Mouse (Mus musculus): ENCODE results near the gene Prelp. TPM values are rescaled to one million over a fixed set of nuclear protein-coding genes. Genes with fewer than 3 reads are reported as not detected.

Gene Prelp
- polyA plus RNA-seq, 1 experiment = 8.2 TPM

GRCm38 (mm10) chr1:133913018-133913417, 8.2 kb downstream of the Prelp start:
- TF ChIP-seq POLR2A (IDR thresholded peaks at IDR 0.05; ENCODE audit: borderline replicate concordance, extremely low read depth, insufficient read depth, insufficient read length, poor library complexity, severe bottlenecking) (no peak), CTCF (IDR thresholded peaks at IDR 0.05; ENCODE audit: borderline replicate concordance, extremely low read depth, insufficient read depth, insufficient read length) (no peak)
- no peak for DNase-seq (ENCODE audit: low read depth)

DNA sequence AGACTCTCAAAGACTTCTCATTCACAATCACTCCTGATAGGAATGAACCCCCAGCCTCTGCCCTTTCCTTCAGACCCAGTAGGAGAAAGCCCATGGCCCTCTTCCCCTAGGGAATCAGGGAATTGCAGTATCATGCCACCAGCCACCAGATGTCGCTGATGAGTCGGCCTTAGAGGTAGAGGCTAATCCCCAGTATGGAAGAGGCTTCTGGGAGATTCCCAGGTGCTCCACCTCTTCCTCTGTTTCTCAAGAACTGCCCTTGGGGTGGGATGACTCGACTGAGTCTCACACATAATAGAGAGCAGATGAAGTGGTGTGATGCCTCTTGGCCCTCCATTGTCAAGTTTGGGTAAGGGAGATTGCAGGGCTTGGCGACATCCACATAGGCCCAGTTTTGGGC, 9.8 kb downstream of the Prelp start:
- TF ChIP-seq CTCF (IDR thresholded peaks at IDR 0.05; ENCODE audit: borderline replicate concordance, extremely low read depth, insufficient read depth, insufficient read length) (peak; percentile 90), POLR2A (IDR thresholded peaks at IDR 0.05; ENCODE audit: borderline replicate concordance, extremely low read depth, insufficient read depth, insufficient read length, poor library complexity, severe bottlenecking) (no peak)
- DNase-seq (ENCODE audit: low read depth) = peak; percentile 80

- TF ChIP-seq POLR2A (IDR thresholded peaks at IDR 0.05; ENCODE audit: borderline replicate concordance, extremely low read depth, insufficient read depth, insufficient read length, poor library complexity, severe bottlenecking) (no peak), CTCF (IDR thresholded peaks at IDR 0.05; ENCODE audit: borderline replicate concordance, extremely low read depth, insufficient read depth, insufficient read length) (no peak)
- DNase-seq (ENCODE audit: low read depth) = no peak
Measured at GRCm38 (mm10) chr1:133911008-133911407, 10.2 kb downstream of the Prelp start.

GRCm38 (mm10) chr1:133910108-133910507, 11.1 kb downstream of the Prelp start:
- no peak for DNase-seq (ENCODE audit: low read depth)
- TF ChIP-seq CTCF (IDR thresholded peaks at IDR 0.05; ENCODE audit: borderline replicate concordance, extremely low read depth, insufficient read depth, insufficient read length) (no peak), POLR2A (IDR thresholded peaks at IDR 0.05; ENCODE audit: borderline replicate concordance, extremely low read depth, insufficient read depth, insufficient read length, poor library complexity, severe bottlenecking) (no peak)

- TF ChIP-seq CTCF (IDR thresholded peaks at IDR 0.05; ENCODE audit: borderline replicate concordance, extremely low read depth, insufficient read depth, insufficient read length) (no peak), POLR2A (IDR thresholded peaks at IDR 0.05; ENCODE audit: borderline replicate concordance, extremely low read depth, insufficient read depth, insufficient read length, poor library complexity, severe bottlenecking) (no peak)
- DNase-seq (ENCODE audit: low read depth) = peak; percentile 80
Measured at GRCm38 (mm10) chr1:133908659-133909575, 12.3 kb downstream of the Prelp start.

GRCm38 (mm10) chr1:133907949-133908658, 13.1 kb downstream of the Prelp start, which contains the start of gene Optc:
Gene Optc, minus strand, starts transcription at chr1:133907999.
- no peak for TF ChIP-seq CTCF (IDR thresholded peaks at IDR 0.05; ENCODE audit: borderline replicate concordance, extremely low read depth, insufficient read depth, insufficient read length)
- TF ChIP-seq POLR2A (IDR thresholded peaks at IDR 0.05; ENCODE audit: borderline replicate concordance, extremely low read depth, insufficient read depth, insufficient read length, poor library complexity, severe bottlenecking) = 0 out of 2 replicates have a peak, but pooled peaks have one; percentile 22

GRCm38 (mm10) chr1:133906420-133906819, 14.8 kb downstream of the Prelp start:
- no peak for TF ChIP-seq POLR2A (IDR thresholded peaks at IDR 0.05; ENCODE audit: borderline replicate concordance, extremely low read depth, insufficient read depth, insufficient read length, poor library complexity, severe bottlenecking)
- TF ChIP-seq CTCF (IDR thresholded peaks at IDR 0.05; ENCODE audit: borderline replicate concordance, extremely low read depth, insufficient read depth, insufficient read length) = no peak
- DNase-seq (ENCODE audit: low read depth) = peak; percentile 47

More at GRCm38 (mm10) chr1:133907949-133908658, 13.1 kb downstream of the Prelp start, which contains the start of gene Optc:
- peak; percentile 96 for DNase-seq (ENCODE audit: low read depth)

DNA sequence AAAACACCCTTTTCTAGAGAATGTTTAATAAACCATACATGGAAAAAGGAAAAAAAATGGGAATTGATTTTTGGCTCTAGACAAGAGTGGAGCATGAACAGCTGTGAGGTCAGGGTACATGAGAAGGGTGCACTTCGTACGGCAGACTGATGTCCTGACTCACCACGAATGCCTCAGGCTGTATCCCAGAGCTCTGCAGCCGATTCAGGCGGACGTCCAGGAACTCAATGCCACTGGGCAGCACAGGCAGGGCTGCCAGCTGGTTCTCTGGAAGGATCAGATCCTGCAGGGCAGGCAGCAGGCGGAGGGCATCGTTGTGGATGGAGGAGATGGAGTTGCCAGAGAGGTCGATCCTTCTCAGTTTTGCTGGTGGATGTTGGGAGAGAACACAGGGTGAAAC, 20.4 kb downstream of the Prelp start:
- no peak for DNase-seq (ENCODE audit: low read depth)

GRCm38 (mm10) chr1:133899043-133899542, 22.1 kb downstream of the Prelp start:
- DNase-seq (ENCODE audit: low read depth) = no peak
- TF ChIP-seq POLR2A (IDR thresholded peaks at IDR 0.05; ENCODE audit: borderline replicate concordance, extremely low read depth, insufficient read depth, insufficient read length, poor library complexity, severe bottlenecking) = no peak
- TF ChIP-seq CTCF (IDR thresholded peaks at IDR 0.05; ENCODE audit: borderline replicate concordance, extremely low read depth, insufficient read depth, insufficient read length) = no peak

More for the DNA sequence above, 20.4 kb downstream of the Prelp start:
- TF ChIP-seq CTCF (IDR thresholded peaks at IDR 0.05; ENCODE audit: borderline replicate concordance, extremely low read depth, insufficient read depth, insufficient read length) (no peak), POLR2A (IDR thresholded peaks at IDR 0.05; ENCODE audit: borderline replicate concordance, extremely low read depth, insufficient read depth, insufficient read length, poor library complexity, severe bottlenecking) (no peak)

GRCm38 (mm10) chr1:133897293-133897692, 23.9 kb downstream of the Prelp start:
- TF ChIP-seq POLR2A (IDR thresholded peaks at IDR 0.05; ENCODE audit: borderline replicate concordance, extremely low read depth, insufficient read depth, insufficient read length, poor library complexity, severe bottlenecking) = no peak
- TF ChIP-seq CTCF (IDR thresholded peaks at IDR 0.05; ENCODE audit: borderline replicate concordance, extremely low read depth, insufficient read depth, insufficient read length) = no peak

GRCm38 (mm10) chr1:133891489-133891888, 29.7 kb downstream of the Prelp start:
- DNase-seq (ENCODE audit: low read depth) = peak; percentile 46
- TF ChIP-seq POLR2A (IDR thresholded peaks at IDR 0.05; ENCODE audit: borderline replicate concordance, extremely low read depth, insufficient read depth, insufficient read length, poor library complexity, severe bottlenecking) = no peak
- TF ChIP-seq CTCF (IDR thresholded peaks at IDR 0.05; ENCODE audit: borderline replicate concordance, extremely low read depth, insufficient read depth, insufficient read length) = no peak

More at GRCm38 (mm10) chr1:133897293-133897692, 23.9 kb downstream of the Prelp start:
- no peak for DNase-seq (ENCODE audit: low read depth)

All from brain, embryonic 14.5 days (tissue).